Mouse (Mus musculus): Measurements from ENCODE around the gene Psap.

DNA sequence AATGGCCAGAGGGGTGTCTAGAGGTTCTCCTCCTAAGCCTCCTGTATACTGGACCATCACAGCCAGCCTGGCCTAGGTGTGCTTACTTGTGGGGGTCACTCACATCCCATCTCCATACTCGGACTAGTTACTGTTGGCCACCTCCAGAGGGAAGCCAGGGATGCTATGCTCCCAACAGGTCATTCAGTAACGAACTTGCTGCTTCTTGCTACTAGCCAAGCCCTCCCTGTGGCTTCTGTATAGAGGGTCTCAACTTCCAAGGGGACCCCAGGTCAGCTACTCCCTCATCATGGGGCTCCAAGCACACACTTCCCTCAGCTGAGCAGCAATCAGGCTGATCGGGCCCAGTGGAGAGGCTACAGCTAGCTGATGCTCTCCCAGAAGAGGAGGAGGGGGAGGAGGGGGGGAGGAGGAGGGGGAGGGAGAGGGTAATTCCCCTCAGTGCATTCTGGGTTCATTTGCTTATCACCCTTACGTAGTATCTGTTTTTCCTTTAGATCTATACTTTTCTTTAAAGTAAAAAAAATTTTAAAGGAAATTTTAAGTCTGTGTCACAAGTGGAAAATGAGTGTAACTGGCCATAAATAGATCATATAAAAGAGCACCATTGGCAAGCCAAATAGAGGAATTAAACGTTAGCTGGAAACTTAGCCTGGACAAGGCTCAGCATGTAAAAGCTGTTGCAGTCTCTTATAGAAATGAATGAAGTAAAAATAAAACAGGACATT is 72.8 kb downstream of the Psap start:
- TF ChIP-seq CTCF (conservative IDR thresholded peaks at IDR 0.05; ENCODE audit: insufficient read depth, insufficient read length, low read depth, low read length), result no peak
- TF ChIP-seq POLR2A (IDR thresholded peaks at IDR 0.05; ENCODE audit: low read depth, low read length), result no peak

All from kidney, adult 2 months (tissue).